Mouse (Mus musculus): Measurements from ENCODE around the gene Kdm5a.

- TF ChIP-seq POLR2A (IDR thresholded peaks at IDR 0.05; ENCODE audit: borderline replicate concordance, insufficient read depth, low read length) (no peak), CTCF (IDR thresholded peaks at IDR 0.05; ENCODE audit: borderline replicate concordance, insufficient read depth, low read depth, low read length) (no peak)
These were observed 118.8 kb downstream of the Kdm5a start for GRCm38 (mm10) chr6:120482756-120483155.

All from cerebellum, adult 2 months (tissue).